Mouse (Mus musculus) stomach, postnatal 0 days (tissue): Measurements from ENCODE around the gene Pogz. TPM values are rescaled to one million over a fixed set of nuclear protein-coding genes. Genes with fewer than 3 reads are reported as not detected.
"Not testable (repeated sequence)": the region's sequence is repeated elsewhere in the genome, so short reads cannot be mapped to it uniquely, and the experiment has no call there.

Source experiments
- ATAC-seq: fragments of 200-750 bp; cut with Nextera tagmentation; 2 replicates; pipeline ENCODE4 v1.8.0; 2017; ENCODE audit not compliant: low FRiP score, low TSS enrichment
- DNase-seq: peaks from one replicate; pipeline ENCODE4 v3.0.0-alpha.2; 2016; ENCODE audit warnings: low spot score
- H3K27ac ChIP-seq: fragments of 300-500 bp; sonication (generic); replicated peaks from 2 replicates; pipeline ENCODE4 v1.5.1; 2014; ENCODE audit warnings: mild to moderate bottlenecking, control low read depth
- H3K27me3 ChIP-seq: fragments of 300-500 bp; sonication (generic); 2 replicates; pipeline ENCODE4 v1.6.1; 2014; ENCODE audit warnings: low read length; ENCODE audit not compliant: control insufficient read depth, insufficient read depth
- H3K36me3 ChIP-seq: fragments of 300-500 bp; sonication (generic); 2 replicates; pipeline ENCODE4 v1.6.1; 2014; ENCODE audit warnings: low read length, mixed read lengths; ENCODE audit not compliant: control insufficient read depth, insufficient read depth
- H3K4me1 ChIP-seq: fragments of 300-500 bp; sonication (generic); replicated peaks from 2 replicates; pipeline ENCODE4 v1.6.1; 2014; ENCODE audit warnings: antibody characterized with exemption; ENCODE audit not compliant: control insufficient read depth, insufficient read depth
- H3K4me2 ChIP-seq: fragments of 300-500 bp; sonication (generic); replicated peaks from 2 replicates; pipeline ENCODE4 v1.6.1; 2014; ENCODE audit warnings: low read depth, mild to moderate bottlenecking, control low read depth, moderate library complexity
- H3K4me3 ChIP-seq: fragments of 300-500 bp; sonication (generic); 2 replicates; pipeline ENCODE4 v1.5.1; 2014; ENCODE audit warnings: low read depth, low read length, control low read depth
- H3K9ac ChIP-seq: fragments of 300-500 bp; sonication (generic); 2 replicates; pipeline ENCODE4 v1.6.1; 2014; ENCODE audit warnings: mild to moderate bottlenecking, low read length, control low read depth, mixed read lengths
- H3K9me3 ChIP-seq: fragments of 300-500 bp; sonication (generic); 2 replicates; pipeline ENCODE4 v1.6.1; 2016; ENCODE audit warnings: low read length; ENCODE audit not compliant: control insufficient read depth
- CTCF ChIP-seq: IDR thresholded peaks from 2 replicates; pipeline ENCODE4 v1.5.1; 2016; ENCODE audit warnings: antibody characterized with exemption, low read depth, mild to moderate bottlenecking, moderate library complexity
- EP300 ChIP-seq: optimal IDR thresholded peaks from 2 replicates; pipeline ENCODE3; 2016; ENCODE audit warnings: antibody characterized with exemption
- WGBS: fragments of 180-500 bp; shearing (Covaris S2); extraction: QIAGEN DNeasy Blood & Tissue Kit; methylation state at CpG from one replicate; pipeline ENCODE4 v1.1.7; 2014; 5-methylcytosine and 5-hydroxymethylcytosine counted together
- polyA plus RNA-seq: library from polyadenylated mRNA; unstranded; fragments of >200 nt; fragmentation: Nextera tagmentation; extraction: Ambion mirVana; gene quantifications from 2 replicates; pipeline ENCODE4 v1.2.1, GENCODE M21; 2015

Pogz gene
- polyA plus RNA-seq, 1 experiment from 2014 or later: 4.1 TPM

GRCm38 (mm10) chr3:94921104-94921503 is 83.7 kb downstream of the Pogz start:
- H3K36me3 ChIP-seq: no peaks in the 10 kb centered on the region
- DNase-seq (peak; percentile 23), ATAC-seq (no peak; the same call in 1 of the 2 replicates)
- TF ChIP-seq CTCF (no peak), EP300 (no peak)
- H3K4me1 ChIP-seq: no peaks in the 10 kb centered on the region
- no peak overlapping the region for H3K4me2 ChIP-seq
- H3K4me3 ChIP-seq: no peak overlapping the region
- no peak overlapping the region for H3K27ac ChIP-seq
- no peaks in the 10 kb centered on the region for H3K27me3 ChIP-seq
- 0 out of 2 replicates have a peak overlapping the region, but pooled peaks have one; percentile 1 for H3K9ac ChIP-seq
- no peaks in the 10 kb centered on the region for H3K9me3 ChIP-seq
- 40% methylated on average over 3 of the region's 3 CpGs for WGBS

GRCm38 (mm10) chr3:94922333-94922732 is 85.0 kb downstream of the Pogz start:
- 47% methylated on average over 3 of the region's 3 CpGs for WGBS
- DNase-seq (no peak), ATAC-seq (no peak)
- no peaks in the 10 kb centered on the region for H3K4me1 ChIP-seq
- H3K27ac ChIP-seq: no peak overlapping the region
- 0 out of 2 replicates have a peak overlapping the region, but pooled peaks have one; percentile 3 for H3K9ac ChIP-seq
- H3K27me3 ChIP-seq: no peaks in the 10 kb centered on the region
- no peaks in the 10 kb centered on the region for H3K9me3 ChIP-seq
- H3K4me2 ChIP-seq: no peak overlapping the region
- TF ChIP-seq EP300 (no peak), CTCF (no peak)
- no peaks in the 10 kb centered on the region for H3K36me3 ChIP-seq
- no peak overlapping the region for H3K4me3 ChIP-seq

- no peak overlapping the region for H3K4me3 ChIP-seq
- 44% methylated on average over 8 of the region's 8 CpGs for WGBS
Observed at GRCm38 (mm10) chr3:94924688-94925087, 87.3 kb downstream of the Pogz start.

GRCm38 (mm10) chr3:94926301-94926736 is 89.0 kb downstream of the Pogz start:
- H3K36me3 ChIP-seq, ATAC-seq, DNase-seq, H3K9ac ChIP-seq, H3K4me3 ChIP-seq, H3K4me1 ChIP-seq, H3K9me3 ChIP-seq, H3K4me2 ChIP-seq, H3K27ac ChIP-seq, H3K27me3 ChIP-seq: not testable (repeated sequence)
- 34% methylated on average over 4 of the region's 4 CpGs for WGBS

More at GRCm38 (mm10) chr3:94924688-94925087, 87.3 kb downstream of the Pogz start:
- no peak overlapping the region for H3K9ac ChIP-seq
- H3K4me2 ChIP-seq: no peak overlapping the region
- no peak for TF ChIP-seq CTCF
- no peak for ATAC-seq
- DNase-seq: no peak
- H3K36me3 ChIP-seq: no peaks in the 10 kb centered on the region
- H3K27ac ChIP-seq: no peak overlapping the region
- H3K9me3 ChIP-seq: no peaks in the 10 kb centered on the region
- no peaks in the 10 kb centered on the region for H3K4me1 ChIP-seq
- H3K27me3 ChIP-seq: no peaks in the 10 kb centered on the region

- not testable (repeated sequence) for DNase-seq, ATAC-seq, H3K9ac ChIP-seq, H3K9me3 ChIP-seq, H3K27me3 ChIP-seq, H3K36me3 ChIP-seq, H3K4me3 ChIP-seq, H3K4me2 ChIP-seq, H3K27ac ChIP-seq, H3K4me1 ChIP-seq
- 91% methylated on average over 3 of the region's 4 CpGs for WGBS
Observed at GRCm38 (mm10) chr3:94928979-94929378, 91.6 kb downstream of the Pogz start.

GRCm38 (mm10) chr3:94930386-94931266 is 93.3 kb downstream of the Pogz start:
- not testable (repeated sequence) for H3K36me3 ChIP-seq, DNase-seq, H3K27me3 ChIP-seq, H3K4me3 ChIP-seq, H3K9ac ChIP-seq, H3K9me3 ChIP-seq, H3K4me2 ChIP-seq, ATAC-seq, H3K4me1 ChIP-seq
- WGBS: 38% methylated on average over 7 of the region's 7 CpGs
- peak overlapping the region; percentile 70 for H3K27ac ChIP-seq

GRCm38 (mm10) chr3:94931427-94932082 is 94.2 kb downstream of the Pogz start:
- not testable (repeated sequence) for H3K27me3 ChIP-seq, H3K9me3 ChIP-seq, H3K4me1 ChIP-seq, H3K9ac ChIP-seq, H3K4me3 ChIP-seq, DNase-seq, H3K36me3 ChIP-seq, H3K4me2 ChIP-seq, ATAC-seq
- H3K27ac ChIP-seq: peak overlapping the region; percentile 1
- WGBS: 71% methylated on average over 10 of the region's 10 CpGs
